Mouse (Mus musculus) myocyte (in vitro differentiated cells): ENCODE results near the gene Gstp1.
"Not testable (repeated sequence)": the region's sequence is repeated elsewhere in the genome, so short reads cannot be mapped to it uniquely, and the experiment has no call there.

ENCODE experiments used
- E2F4 ChIP-seq: IDR thresholded peaks from one replicate; pipeline ENCODE4 v1.6.1; 2011; ENCODE audit warnings: mild to moderate bottlenecking, control low read depth, moderate library complexity; ENCODE audit not compliant: insufficient read depth
- MAX ChIP-seq: IDR thresholded peaks from one replicate; pipeline ENCODE4 v1.6.1; 2011; ENCODE audit warnings: low read depth, mild to moderate bottlenecking, control low read depth
- MYOD1 ChIP-seq, 3 experiments: IDR thresholded peaks; one replicate each; pipeline ENCODE4 v1.6.1; 2011; ENCODE audit warnings: control low read depth in 2 of 3, low read depth in 2 of 3, mild to moderate bottlenecking in 2 of 3, moderate library complexity in 1 of 3; ENCODE audit not compliant: insufficient read length in 2 of 3, control insufficient read depth in 1 of 3
- MYOG ChIP-seq, 3 experiments: IDR thresholded peaks; one replicate each; pipeline ENCODE4 v1.6.1; 2011; ENCODE audit warnings: control low read depth in 2 of 3, low read depth in 2 of 3, mild to moderate bottlenecking in 2 of 3; ENCODE audit not compliant: insufficient read length in 2 of 3, control insufficient read depth in 1 of 3, insufficient read depth in 1 of 3
- POLR2A ChIP-seq: IDR thresholded peaks from one replicate; pipeline ENCODE4 v1.6.1; 2011; ENCODE audit warnings: low read depth, mild to moderate bottlenecking, control low read depth, moderate library complexity; ENCODE audit not compliant: insufficient read length
- POLR2AphosphoS2 ChIP-seq: IDR thresholded peaks from one replicate; pipeline ENCODE4 v1.6.1; 2011; ENCODE audit warnings: low read depth, control low read depth; ENCODE audit not compliant: insufficient read length
- TCF3 ChIP-seq: IDR thresholded peaks from one replicate; pipeline ENCODE4 v1.6.1; 2011; ENCODE audit warnings: low read depth, control low read depth; ENCODE audit not compliant: insufficient read length
- USF1 ChIP-seq: IDR thresholded peaks from one replicate; pipeline ENCODE4 v1.6.1; 2011; ENCODE audit warnings: low read depth, mild to moderate bottlenecking, control low read depth, moderate library complexity

DNA sequence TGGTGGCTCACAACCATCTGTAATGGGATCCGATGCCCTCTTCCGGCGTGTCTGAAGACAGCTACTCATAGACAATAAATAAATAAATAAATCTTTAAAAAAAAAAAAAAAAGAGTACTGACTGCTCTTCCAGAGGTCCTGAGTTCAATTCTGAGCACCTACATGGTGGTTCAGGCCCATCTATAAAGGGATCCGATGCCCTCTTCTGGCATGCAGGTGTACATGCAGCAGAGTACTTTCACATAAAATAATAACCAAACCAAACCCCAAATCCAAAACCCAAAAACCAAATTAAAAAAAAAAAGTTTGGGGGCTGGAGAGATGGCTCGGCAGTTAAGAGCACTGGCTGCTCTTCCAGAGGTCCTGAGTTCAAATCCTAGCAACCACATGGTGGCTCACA is 11.3 kb upstream of the Gstp1 start:
- not testable (repeated sequence) for TF ChIP-seq POLR2A; MYOD1 (IDR thresholded peaks at IDR 0.05; ENCODE audit: control insufficient read depth in 1 of 3, insufficient read length in 2 of 3, low read depth in 2 of 3); MAX; POLR2AphosphoS2; TCF3; E2F4; USF1; MYOG (IDR thresholded peaks at IDR 0.05; ENCODE audit: control insufficient read depth in 1 of 3, insufficient read depth in 1 of 3, insufficient read length in 2 of 3, low read depth in 2 of 3)
